Mouse (Mus musculus) B cell, adult 62 days (primary cell): ENCODE measurements around the gene Ssx9. TPM values are rescaled to one million over a fixed set of nuclear protein-coding genes. Genes with fewer than 3 reads are reported as not detected.

Source experiments
- total RNA-seq: library from RNA; stranded (reverse); gene quantifications from 4 replicates; pipeline ENCODE4 v1.2.4, GENCODE M21; 2023

The Ssx9 gene
- total RNA-seq = not detected in 4 replicates

GRCm38 (mm10) chrX:8748132-8748531, at the start of gene Ssx9:
Ssx9 (plus strand) TSS chrX:8748432.

GRCm38 (mm10) chrX:8803391-8803790, 55.2 kb downstream of the Ssx9 start, which contains the start of gene Ssxb5:
Ssxb5 (plus strand) TSS chrX:8803691.

Other genes starting within 250 kb of the Ssx9 start
- not detected in 4 replicates for gene Gm14459, start 223.5 kb upstream of the Ssx9 start, total RNA-seq
- gene Ssxb6, start 200.2 kb upstream of the Ssx9 start, total RNA-seq = not detected in 4 replicates
- not detected in 4 replicates for gene Ssxb3, start 156.6 kb upstream of the Ssx9 start, total RNA-seq
- not detected in 4 replicates for gene Ssxb8, start 57.6 kb upstream of the Ssx9 start, total RNA-seq
- gene Ssxb5, start 55.3 kb downstream of the Ssx9 start, total RNA-seq = not detected in 4 replicates
- not detected in 4 replicates for gene Gm6592, start 95.6 kb downstream of the Ssx9 start, total RNA-seq
- gene Gm5751, start 125.8 kb downstream of the Ssx9 start, total RNA-seq = not detected in 4 replicates
- gene B630019K06Rik, start 143.9 kb downstream of the Ssx9 start, total RNA-seq = 0.30 to 0.58 TPM (median 0.43 TPM) in 3 of 4 replicates, not detected in the other
- gene Fthl17b, start 214.5 kb downstream of the Ssx9 start, total RNA-seq = not detected in 4 replicates
- gene Fthl17c, start 228.1 kb downstream of the Ssx9 start, total RNA-seq = not detected in 4 replicates
- gene Fthl17d, start 238.3 kb downstream of the Ssx9 start, total RNA-seq = not detected in 4 replicates